Mouse (Mus musculus): Measurements from ENCODE around the gene Gm42906.

DNA sequence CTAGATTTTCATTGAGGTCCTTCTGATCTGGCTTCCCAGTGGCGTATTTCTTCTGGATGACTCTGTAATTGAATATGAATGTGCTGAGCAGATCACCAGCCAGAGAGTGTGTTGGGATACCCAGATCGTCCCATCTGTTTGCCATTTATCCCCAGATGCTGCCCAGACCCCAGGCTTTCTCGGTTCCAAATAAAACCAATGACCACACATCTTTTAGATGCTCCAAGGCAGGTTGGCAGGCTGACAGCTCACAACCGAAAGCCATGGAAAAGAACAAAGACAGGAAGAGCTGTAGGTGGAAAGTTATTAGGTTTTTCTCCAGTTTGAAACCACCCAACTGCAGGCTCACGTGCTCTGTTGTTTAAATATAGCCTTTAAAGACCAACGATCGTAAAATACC lies 381.0 kb downstream of the Gm42906 start:
- no peak for TF ChIP-seq ZNF384 (IDR thresholded peaks at IDR 0.05; ENCODE audit: low read depth, low read length)
- no peak for TF ChIP-seq ZC3H11A (IDR thresholded peaks at IDR 0.05; ENCODE audit: borderline replicate concordance, low read depth, low read length)
- no peak for TF ChIP-seq HCFC1 (IDR thresholded peaks at IDR 0.05; ENCODE audit: borderline replicate concordance, insufficient read depth, low read length)

Data from ES-E14 (cell line).